Mouse (Mus musculus): ENCODE results near the gene Lpin1. TPM values are rescaled to one million over a fixed set of nuclear protein-coding genes. Genes with fewer than 3 reads are reported as not detected.

Lpin1 gene
- 37.2 and 38.6 TPM in 2 replicates for polyA plus RNA-seq (2012; rRNA removed)

DNA sequence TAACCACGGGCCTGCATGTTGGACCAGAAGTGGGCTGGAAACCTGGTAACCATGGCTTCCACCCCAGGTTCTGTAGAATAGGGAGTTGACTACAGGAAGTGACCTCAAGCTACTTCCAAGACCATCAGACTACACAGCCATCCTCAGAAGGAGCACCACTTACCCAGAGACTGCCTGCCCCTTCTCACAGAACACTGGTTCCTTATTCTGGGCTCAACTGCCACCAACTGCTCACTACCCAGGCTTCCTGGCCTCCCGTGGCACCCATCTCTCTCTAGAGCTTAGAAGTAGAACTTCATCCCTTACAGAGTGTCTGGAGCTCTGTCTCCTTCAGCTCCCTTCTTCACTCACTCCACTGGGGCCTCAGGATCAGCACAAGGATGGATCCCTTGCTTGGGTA lies at the start of gene Lpin1:
TSS of gene Lpin1 (minus strand) at position 31 of the 400 bp plus-strand sequence.
- no peak for DNase-seq
- Histone ChIP-seq H3K4me1 (ENCODE audit: control insufficient read depth, insufficient read depth, low read length) (no peaks in the 10 kb centered on the region), H3K27ac (ENCODE audit: insufficient read depth, low read length) (no peak within 1 kb of the TSS), H3K4me3 (replicated peaks; ENCODE audit: insufficient read depth, low read depth, low read length) (no peak within 1 kb of the TSS), H3K27me3 (ENCODE audit: control insufficient read depth, insufficient read depth, low read length) (no peaks in the 10 kb centered on the region)
- no peak for TF ChIP-seq CTCF (IDR thresholded peaks at IDR 0.05; ENCODE audit: borderline replicate concordance, insufficient read depth, low read depth, low read length)
- TF ChIP-seq POLR2A (IDR thresholded peaks at IDR 0.05; ENCODE audit: borderline replicate concordance, insufficient read depth, low read length): no peak
- 51% methylated on average over 2 of the region's 2 CpGs for WGBS

DNA sequence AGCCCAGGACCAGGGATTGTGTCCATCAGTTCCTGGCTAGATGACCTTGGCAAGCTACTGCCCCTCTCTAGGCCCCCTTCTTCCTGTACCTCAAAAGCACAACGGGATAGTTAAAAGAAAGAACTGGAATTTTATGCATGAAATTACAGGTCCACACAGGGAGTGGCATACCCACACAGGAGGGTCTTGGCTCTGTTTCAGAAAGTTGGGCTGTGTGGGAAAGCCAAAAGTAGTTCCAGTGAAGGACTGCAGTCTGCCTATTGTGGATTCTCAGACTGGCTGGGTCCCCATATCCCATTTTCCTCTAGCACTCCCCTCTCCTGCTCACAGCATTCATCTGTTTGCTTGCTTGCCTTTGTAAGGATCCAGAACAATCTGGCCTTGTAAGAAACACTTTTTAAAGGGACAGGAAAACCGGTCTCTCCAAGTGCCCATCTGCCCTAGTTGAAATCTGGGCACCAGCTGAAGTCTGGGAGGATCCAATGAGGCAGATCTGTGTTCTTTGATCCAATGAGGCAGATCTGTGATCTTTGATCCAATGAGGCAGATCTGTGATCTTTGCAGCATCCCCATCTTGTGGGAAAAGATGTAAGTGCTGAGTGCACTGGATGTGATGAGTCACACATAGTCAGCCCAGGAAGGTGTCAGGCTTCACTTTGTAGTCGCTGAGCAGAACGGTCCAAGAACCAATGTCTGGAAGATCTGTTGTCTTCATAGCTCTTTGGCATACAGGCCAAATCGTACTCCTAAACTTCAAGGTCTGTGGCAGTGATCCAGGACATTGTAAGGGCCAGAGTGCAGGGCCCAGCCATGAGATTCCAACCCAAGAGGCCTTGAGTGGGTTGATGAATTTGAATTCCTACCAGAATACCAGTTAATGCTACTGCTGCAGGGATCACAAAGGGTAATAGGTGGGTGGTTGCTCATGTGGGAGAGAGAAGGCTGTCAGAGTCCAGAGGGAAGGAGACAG lies 46.4 kb upstream of the Lpin1 start:
- H3K27ac ChIP-seq (ENCODE audit: insufficient read depth, low read length): no peak overlapping the region
- 36% methylated on average over 5 of the region's 5 CpGs for WGBS

DNA sequence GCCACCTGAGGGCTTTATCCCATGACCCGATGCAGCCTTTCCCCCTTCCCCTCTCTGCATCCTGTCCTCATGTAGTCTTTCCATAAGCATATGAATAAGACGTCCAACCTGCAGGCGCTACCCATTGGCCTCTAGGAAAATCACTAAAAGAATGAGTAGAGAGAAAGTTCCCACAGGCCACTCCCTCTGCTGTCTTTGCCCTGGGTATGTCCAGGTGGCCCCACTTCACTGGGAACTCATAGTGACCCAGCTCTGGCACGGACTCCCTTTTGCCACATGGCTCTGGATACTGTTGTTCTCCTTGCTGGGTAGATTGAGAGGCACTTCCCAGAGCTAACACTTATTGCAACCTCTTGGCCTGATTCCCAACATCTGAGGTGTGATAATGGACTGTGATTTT lies 44.8 kb upstream of the Lpin1 start:
- Histone ChIP-seq H3K27ac (ENCODE audit: insufficient read depth, low read length) (no peak overlapping the region), H3K4me3 (replicated peaks; ENCODE audit: insufficient read depth, low read depth, low read length) (no peak overlapping the region), H3K27me3 (ENCODE audit: control insufficient read depth, insufficient read depth, low read length) (no peaks in the 10 kb centered on the region), H3K4me1 (ENCODE audit: control insufficient read depth, insufficient read depth, low read length) (no peaks in the 10 kb centered on the region)
- TF ChIP-seq CTCF (IDR thresholded peaks at IDR 0.05; ENCODE audit: borderline replicate concordance, insufficient read depth, low read depth, low read length) (no peak), POLR2A (IDR thresholded peaks at IDR 0.05; ENCODE audit: borderline replicate concordance, insufficient read depth, low read length) (no peak)
- DNase-seq: no peak
- 86% methylated on average over 4 of the region's 4 CpGs for WGBS

More for the DNA sequence above, 46.4 kb upstream of the Lpin1 start:
- Histone ChIP-seq H3K4me1 (ENCODE audit: control insufficient read depth, insufficient read depth, low read length) (no peaks in the 10 kb centered on the region), H3K27me3 (ENCODE audit: control insufficient read depth, insufficient read depth, low read length) (no peaks in the 10 kb centered on the region), H3K4me3 (replicated peaks; ENCODE audit: insufficient read depth, low read depth, low read length) (no peak overlapping the region)
- TF ChIP-seq POLR2A (IDR thresholded peaks at IDR 0.05; ENCODE audit: borderline replicate concordance, insufficient read depth, low read length) (no peak), CTCF (IDR thresholded peaks at IDR 0.05; ENCODE audit: borderline replicate concordance, insufficient read depth, low read depth, low read length) (no peak)
- DNase-seq: peak in 1 of 2 experiments; percentile 19

DNA sequence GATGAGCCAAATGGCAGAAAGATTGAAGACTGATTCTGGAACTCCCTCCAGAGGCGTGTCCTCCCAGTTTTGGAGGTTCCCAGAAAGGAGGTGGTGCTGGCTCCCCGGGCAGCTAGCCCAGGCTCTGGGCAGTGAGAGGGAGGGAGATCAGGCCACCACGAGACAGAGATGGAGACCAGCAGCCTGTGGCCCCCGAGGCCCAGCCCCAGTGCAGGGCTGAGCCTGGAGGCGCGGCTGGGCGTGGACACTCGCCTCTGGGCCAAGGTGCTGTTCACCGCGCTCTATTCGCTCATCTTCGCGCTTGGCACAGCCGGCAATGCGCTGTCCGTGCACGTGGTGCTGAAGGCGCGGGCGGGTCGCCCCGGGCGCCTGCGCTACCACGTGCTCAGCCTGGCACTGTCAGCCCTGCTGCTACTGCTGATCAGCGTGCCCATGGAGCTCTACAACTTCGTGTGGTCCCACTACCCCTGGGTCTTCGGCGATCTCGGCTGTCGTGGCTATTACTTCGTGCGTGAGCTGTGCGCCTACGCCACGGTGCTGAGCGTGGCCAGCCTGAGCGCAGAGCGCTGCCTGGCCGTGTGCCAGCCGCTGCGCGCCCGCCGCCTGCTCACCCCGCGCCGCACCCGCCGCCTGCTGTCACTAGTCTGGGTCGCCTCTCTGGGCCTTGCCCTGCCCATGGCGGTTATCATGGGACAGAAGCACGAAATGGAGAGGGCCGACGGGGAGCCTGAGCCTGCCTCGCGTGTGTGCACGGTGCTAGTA lies 42.7 kb upstream of the Lpin1 start, which contains the start of gene Ntsr2:
TSS of gene Ntsr2 (plus strand) at position 51 of the 762 bp plus-strand sequence.
- H3K4me1 ChIP-seq (ENCODE audit: control insufficient read depth, insufficient read depth, low read length): no peaks in the 10 kb centered on the region
- H3K4me3 ChIP-seq (replicated peaks; ENCODE audit: insufficient read depth, low read depth, low read length): peak within 1 kb of the TSS; percentile 28
- H3K27ac ChIP-seq (ENCODE audit: insufficient read depth, low read length): no peak within 1 kb of the TSS
- WGBS: 3% methylated on average over 58 of the region's 58 CpGs
- peak; percentile 45 for DNase-seq
- H3K27me3 ChIP-seq (ENCODE audit: control insufficient read depth, insufficient read depth, low read length): no peaks in the 10 kb centered on the region
- no peak for TF ChIP-seq CTCF (IDR thresholded peaks at IDR 0.05; ENCODE audit: borderline replicate concordance, insufficient read depth, low read depth, low read length)
- TF ChIP-seq POLR2A (IDR thresholded peaks at IDR 0.05; ENCODE audit: borderline replicate concordance, insufficient read depth, low read length): no peak

DNA sequence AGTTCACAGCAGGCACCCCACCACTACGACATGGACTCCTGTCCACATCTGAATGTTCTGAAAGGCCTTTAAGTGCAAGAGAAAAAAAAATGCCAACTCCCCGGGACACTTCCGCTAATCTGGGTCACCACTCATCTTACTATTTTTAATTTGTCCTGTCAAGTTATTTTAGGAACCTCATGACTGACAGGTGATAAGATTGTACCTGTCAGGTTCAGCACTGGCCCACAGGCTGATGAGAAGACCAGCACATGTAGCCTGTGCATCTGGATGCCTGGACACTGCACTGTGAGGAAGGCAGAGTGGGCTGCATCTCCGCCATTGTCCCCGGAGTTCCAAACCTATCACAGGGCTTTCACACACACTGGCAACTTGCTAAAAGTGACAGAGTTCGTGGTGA lies 39.1 kb upstream of the Lpin1 start:
- Histone ChIP-seq H3K27ac (ENCODE audit: insufficient read depth, low read length) (no peak overlapping the region), H3K4me3 (replicated peaks; ENCODE audit: insufficient read depth, low read depth, low read length) (no peak overlapping the region), H3K4me1 (ENCODE audit: control insufficient read depth, insufficient read depth, low read length) (no peaks in the 10 kb centered on the region), H3K27me3 (ENCODE audit: control insufficient read depth, insufficient read depth, low read length) (no peaks in the 10 kb centered on the region; the same call in 1 of the 2 replicates)
- DNase-seq: no peak
- 75% methylated on average over 6 of the region's 6 CpGs for WGBS
- TF ChIP-seq CTCF (IDR thresholded peaks at IDR 0.05; ENCODE audit: borderline replicate concordance, insufficient read depth, low read depth, low read length) (no peak), POLR2A (IDR thresholded peaks at IDR 0.05; ENCODE audit: borderline replicate concordance, insufficient read depth, low read length) (no peak)

DNA sequence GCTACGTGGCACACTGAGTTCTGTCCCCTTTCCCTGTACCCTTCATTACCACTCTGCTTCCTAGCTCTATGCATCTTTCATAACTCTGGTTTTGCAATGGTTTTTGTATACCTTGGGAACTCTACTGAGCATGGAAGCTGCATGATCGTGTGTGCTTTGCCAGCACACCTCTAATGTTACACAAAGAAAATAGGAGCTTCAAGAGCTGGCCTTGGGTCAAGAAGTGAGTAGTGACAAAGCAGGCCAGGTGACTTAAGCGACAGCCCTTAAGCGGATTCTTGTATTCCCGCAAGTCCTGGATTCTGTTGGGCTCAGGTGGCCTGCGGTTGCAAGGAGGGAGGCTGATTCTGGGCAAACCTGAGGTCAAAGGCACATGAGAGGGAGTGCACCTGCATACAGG lies 37.5 kb upstream of the Lpin1 start:
- H3K4me1 ChIP-seq (ENCODE audit: control insufficient read depth, insufficient read depth, low read length): no peaks in the 10 kb centered on the region; the same call in 1 of the 2 replicates
- H3K27ac ChIP-seq (ENCODE audit: insufficient read depth, low read length): no peak overlapping the region
- 95% methylated on average over 6 of the region's 6 CpGs for WGBS
- no peak for DNase-seq
- no peaks in the 10 kb centered on the region; the same call in 1 of the 2 replicates for H3K27me3 ChIP-seq (ENCODE audit: control insufficient read depth, insufficient read depth, low read length)
- TF ChIP-seq CTCF (IDR thresholded peaks at IDR 0.05; ENCODE audit: borderline replicate concordance, insufficient read depth, low read depth, low read length) (no peak), POLR2A (IDR thresholded peaks at IDR 0.05; ENCODE audit: borderline replicate concordance, insufficient read depth, low read length) (no peak)
- no peak overlapping the region for H3K4me3 ChIP-seq (replicated peaks; ENCODE audit: insufficient read depth, low read depth, low read length)

DNA sequence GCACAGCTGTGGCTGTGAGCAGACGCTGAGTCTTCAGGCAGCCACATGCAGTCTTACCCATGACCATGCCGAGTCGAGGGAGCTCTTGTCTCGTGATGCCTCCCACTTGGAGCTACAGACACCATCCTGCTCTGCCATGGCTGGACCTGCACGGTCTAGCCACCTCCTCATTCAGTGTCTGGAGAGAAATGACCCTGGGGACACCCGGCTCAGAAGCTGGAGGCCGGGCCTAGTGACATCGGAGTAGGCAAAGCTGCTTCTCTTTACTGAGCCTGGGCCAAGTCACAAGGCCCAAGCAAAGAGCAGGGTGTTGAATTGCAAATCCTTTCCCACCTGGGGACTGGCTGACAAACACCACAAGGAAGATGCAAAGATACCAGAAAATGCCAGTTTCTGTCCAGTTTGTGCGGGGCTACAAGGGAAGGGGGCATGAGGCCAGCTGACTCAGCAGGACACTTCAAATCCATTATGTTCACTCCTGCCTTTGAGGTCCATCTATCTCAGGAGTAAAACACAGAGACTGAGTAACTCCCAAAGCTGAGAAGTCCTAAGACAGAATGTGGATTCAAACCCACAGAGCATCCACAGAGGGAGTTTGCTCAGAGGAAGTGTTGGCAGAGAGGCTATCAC lies 36.1 kb upstream of the Lpin1 start:
- no peaks in the 10 kb centered on the region; the same call in 1 of the 2 replicates for H3K4me1 ChIP-seq (ENCODE audit: control insufficient read depth, insufficient read depth, low read length)
- WGBS: 24% methylated on average over 9 of the region's 9 CpGs
- DNase-seq: no peak

More for the DNA sequence above, 36.1 kb upstream of the Lpin1 start:
- TF ChIP-seq CTCF (IDR thresholded peaks at IDR 0.05; ENCODE audit: borderline replicate concordance, insufficient read depth, low read depth, low read length): no peak
- Histone ChIP-seq H3K27me3 (ENCODE audit: control insufficient read depth, insufficient read depth, low read length) (no peaks in the 10 kb centered on the region; the same call in 1 of the 2 replicates), H3K27ac (ENCODE audit: insufficient read depth, low read length) (no peak overlapping the region), H3K4me3 (replicated peaks; ENCODE audit: insufficient read depth, low read depth, low read length) (no peak overlapping the region)

Measured in cerebellum, adult 2 months (tissue).